Mouse (Mus musculus): ENCODE measurements at regions not wholly inside any gene's neighbourhood (a gene's known extent, or its start where the extent isn't known, plus 50 kb on each side); places are given as distances from the start of the nearest gene placed in this dataset.

- no peak for DNase-seq (ENCODE audit: extremely low read depth, insufficient read length, low spot score)
Measured at GRCm38 (mm10) chr2:133221762-133222556, 276.3 kb upstream of the Fermt1 start.

GRCm38 (mm10) chr2:133235175-133235920 is 289.6 kb upstream of the Fermt1 start:
- no peak for DNase-seq (ENCODE audit: extremely low read depth, insufficient read length, low spot score)

- no peak for DNase-seq (ENCODE audit: extremely low read depth, insufficient read length, low spot score)
Measured at GRCm38 (mm10) chr2:133252131-133252530, 299.8 kb upstream of the Bmp2 start.

GRCm38 (mm10) chr2:133274424-133274823 is 277.5 kb upstream of the Bmp2 start:
- DNase-seq (ENCODE audit: extremely low read depth, insufficient read length, low spot score) = no peak

- DNase-seq (ENCODE audit: extremely low read depth, insufficient read length, low spot score) = no peak
Measured at GRCm38 (mm10) chr2:133278546-133278945, 273.4 kb upstream of the Bmp2 start.

- no peak for DNase-seq (ENCODE audit: extremely low read depth, insufficient read length, low spot score)
Measured at GRCm38 (mm10) chr2:133279275-133279674, 272.7 kb upstream of the Bmp2 start.

GRCm38 (mm10) chr2:133282692-133283091 is 269.3 kb upstream of the Bmp2 start:
- no peak for DNase-seq (ENCODE audit: extremely low read depth, insufficient read length, low spot score)

- no peak for DNase-seq (ENCODE audit: extremely low read depth, insufficient read length, low spot score)
Measured at GRCm38 (mm10) chr2:133283709-133284108, 268.2 kb upstream of the Bmp2 start.

- DNase-seq (ENCODE audit: extremely low read depth, insufficient read length, low spot score) = no peak
Measured at GRCm38 (mm10) chr2:133294136-133294535, 257.8 kb upstream of the Bmp2 start.

- no peak for DNase-seq (ENCODE audit: extremely low read depth, insufficient read length, low spot score)
Measured at GRCm38 (mm10) chr2:133305936-133306335, 246.0 kb upstream of the Bmp2 start.

GRCm38 (mm10) chr2:133311001-133311400 is 241.0 kb upstream of the Bmp2 start:
- no peak for DNase-seq (ENCODE audit: extremely low read depth, insufficient read length, low spot score)

GRCm38 (mm10) chr2:133326290-133327050 is 225.5 kb upstream of the Bmp2 start:
- DNase-seq (ENCODE audit: extremely low read depth, insufficient read length, low spot score) = no peak

GRCm38 (mm10) chr2:133327653-133328052 is 224.3 kb upstream of the Bmp2 start:
- DNase-seq (ENCODE audit: extremely low read depth, insufficient read length, low spot score) = no peak

- no peak for DNase-seq (ENCODE audit: extremely low read depth, insufficient read length, low spot score)
Measured at GRCm38 (mm10) chr2:133336177-133336901, 215.6 kb upstream of the Bmp2 start.

- no peak for DNase-seq (ENCODE audit: extremely low read depth, insufficient read length, low spot score)
Measured at GRCm38 (mm10) chr2:133338150-133338549, 213.8 kb upstream of the Bmp2 start.

GRCm38 (mm10) chr2:133341352-133341751 is 210.6 kb upstream of the Bmp2 start:
- no peak for DNase-seq (ENCODE audit: extremely low read depth, insufficient read length, low spot score)

- no peak for DNase-seq (ENCODE audit: extremely low read depth, insufficient read length, low spot score)
Measured at GRCm38 (mm10) chr2:133345964-133346788, 205.8 kb upstream of the Bmp2 start.

- DNase-seq (ENCODE audit: extremely low read depth, insufficient read length, low spot score) = no peak
Measured at GRCm38 (mm10) chr2:133346789-133347424, 205.1 kb upstream of the Bmp2 start.

- no peak for DNase-seq (ENCODE audit: extremely low read depth, insufficient read length, low spot score)
Measured at GRCm38 (mm10) chr2:133351306-133351705, 200.7 kb upstream of the Bmp2 start.

All from 3134 (cell line).